Mouse (Mus musculus) kidney, adult 11 months (tissue): ENCODE results near the gene Pla1a.

Source experiments
- DNase-seq: peaks from one replicate; pipeline ENCODE4 v3.0.0; 2022

Gene Pla1a

DNA sequence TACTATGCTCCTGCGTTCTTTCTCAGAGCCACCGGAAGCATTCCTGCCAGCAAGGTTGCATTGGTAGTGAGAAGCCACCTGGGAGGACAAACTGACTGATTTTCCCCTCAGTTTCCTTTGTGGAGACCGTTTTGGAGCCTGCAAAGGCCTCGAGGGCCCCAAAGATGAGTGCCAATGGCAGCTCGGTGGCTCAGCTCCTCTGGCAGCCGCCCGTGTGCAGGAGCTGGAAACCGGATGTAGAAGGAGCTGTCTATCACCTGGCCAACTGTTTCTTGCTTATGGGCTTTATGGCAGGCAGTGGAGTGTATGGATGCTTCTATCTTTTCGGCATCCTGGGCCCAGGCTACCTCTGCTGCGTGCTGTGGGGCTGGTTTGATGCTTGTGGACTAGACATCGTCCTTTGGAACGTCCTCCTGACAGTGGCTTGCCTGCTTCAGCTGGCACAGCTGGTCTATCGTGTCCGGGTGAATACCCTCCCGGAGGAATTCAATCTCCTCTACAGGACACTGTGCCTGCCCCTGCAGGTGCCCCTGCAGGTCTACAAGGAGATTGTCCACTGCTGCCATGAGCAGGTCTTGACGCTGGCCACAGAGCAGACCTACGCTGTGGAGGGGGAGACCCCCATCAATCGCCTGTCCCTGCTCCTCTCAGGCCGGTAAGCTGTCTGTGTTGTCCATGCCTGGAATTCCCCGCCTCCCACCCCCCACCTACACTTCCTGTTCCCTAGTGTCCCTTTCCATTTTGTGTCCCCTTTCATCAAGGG lies 70.3 kb downstream of the Pla1a start:
- DNase-seq = no peak

DNA sequence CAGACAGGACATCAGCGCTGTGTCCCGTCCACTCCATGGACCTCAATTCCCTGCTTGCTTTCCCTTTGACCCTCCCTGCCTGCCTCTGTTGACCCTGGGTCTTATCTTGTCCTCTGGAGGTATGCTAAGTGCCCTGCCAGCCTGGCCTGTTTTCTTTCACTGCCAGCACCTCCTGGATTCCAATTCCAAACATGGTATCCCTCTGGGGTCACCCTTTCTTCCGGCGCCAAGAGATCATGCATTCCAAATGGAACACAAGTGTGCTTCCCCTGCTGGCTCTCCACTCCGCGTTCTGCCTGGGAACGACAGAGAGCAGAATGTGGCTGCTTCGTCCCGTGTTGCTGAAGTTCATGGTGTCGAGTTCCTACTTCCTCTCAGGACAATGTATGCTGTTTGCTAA lies 71.0 kb downstream of the Pla1a start, which contains the start of gene Popdc2:
TSS of gene Popdc2 (plus strand) at position 277 of the 400 bp plus-strand sequence.
- no peak for DNase-seq

DNA sequence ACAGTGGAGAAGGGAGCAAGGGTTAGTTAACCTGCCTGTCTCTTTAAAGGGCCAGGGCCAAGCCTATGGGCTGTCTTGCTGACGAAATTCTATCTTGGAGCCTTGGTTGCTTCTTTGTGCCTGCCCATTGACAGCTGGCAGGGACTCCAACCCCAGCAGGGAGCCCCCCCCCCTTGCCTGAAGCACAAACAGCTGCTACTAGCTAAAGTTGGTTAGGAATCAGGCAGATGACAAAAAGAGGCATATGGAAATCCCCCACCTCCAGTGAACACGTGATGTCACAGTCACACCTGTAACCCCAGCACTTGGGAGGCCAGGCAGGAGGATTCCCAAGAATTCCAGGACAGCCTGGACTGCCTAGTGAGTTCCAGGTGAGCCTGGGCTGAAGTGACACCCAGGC lies 72.6 kb downstream of the Pla1a start:
- DNase-seq = no peak

DNA sequence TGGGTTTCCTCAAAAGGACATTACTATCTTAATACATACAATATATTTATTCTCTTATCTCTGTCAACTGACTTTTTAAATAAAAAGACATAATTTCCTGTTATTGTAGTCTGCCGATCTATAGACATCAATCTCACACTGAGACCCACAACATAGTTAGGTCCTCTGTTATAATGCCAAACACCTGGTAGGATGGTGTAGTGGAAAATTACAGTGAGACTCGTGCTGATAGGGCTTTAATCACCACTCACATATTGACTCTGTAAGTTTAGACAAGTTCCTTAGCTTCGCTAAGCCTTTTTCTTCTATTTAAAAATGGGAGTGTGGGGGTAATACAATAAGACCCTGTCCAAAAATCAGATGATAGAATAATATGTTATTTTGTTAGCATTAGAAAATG lies 73.1 kb downstream of the Pla1a start:
- no peak for DNase-seq

DNA sequence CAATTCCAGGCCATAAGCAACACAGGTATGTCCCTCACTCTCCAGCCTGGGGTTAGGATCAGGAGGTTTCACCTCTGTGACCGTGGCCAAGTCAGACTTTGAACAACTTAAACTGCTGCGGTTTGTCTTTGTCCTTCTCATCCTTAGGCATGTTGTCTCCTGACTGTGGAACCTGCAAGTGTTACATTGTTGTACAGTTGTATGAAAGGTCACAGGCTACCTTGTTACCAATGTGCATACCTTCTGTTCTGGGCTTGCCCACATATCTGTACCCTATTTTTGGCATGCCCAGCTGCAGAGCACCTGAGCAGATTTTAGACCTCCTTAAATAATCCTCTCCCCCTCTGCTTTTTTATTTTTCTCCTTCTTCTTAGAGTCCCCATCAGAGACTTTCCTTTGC lies 73.7 kb downstream of the Pla1a start:
- DNase-seq = no peak

DNA sequence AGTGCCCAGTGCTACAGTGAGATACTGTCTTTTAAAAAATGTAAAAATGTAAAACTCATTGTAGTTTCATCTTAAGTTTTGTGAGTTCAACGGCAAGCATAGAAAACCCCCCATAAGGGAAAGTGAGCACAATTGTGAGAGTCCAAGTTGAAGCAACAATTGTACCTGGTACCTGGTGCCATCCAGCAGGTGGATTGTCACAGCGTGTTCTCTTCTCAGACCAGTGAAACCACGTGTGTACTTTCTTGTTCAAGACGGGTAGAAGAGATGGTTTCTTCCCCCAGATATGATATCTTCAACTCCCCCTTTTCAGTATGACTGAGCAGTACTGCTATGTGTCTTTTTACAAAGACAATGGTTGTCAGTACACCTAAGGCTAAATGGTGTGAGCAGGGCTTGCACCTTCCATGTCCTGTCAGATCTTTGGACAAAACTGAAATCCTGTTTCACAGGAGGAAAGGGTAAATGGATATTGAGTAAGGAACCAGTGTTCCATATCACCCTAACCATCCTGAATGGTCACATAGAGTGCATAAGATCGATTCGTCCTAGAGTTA lies 74.6 kb downstream of the Pla1a start:
- DNase-seq = no peak

DNA sequence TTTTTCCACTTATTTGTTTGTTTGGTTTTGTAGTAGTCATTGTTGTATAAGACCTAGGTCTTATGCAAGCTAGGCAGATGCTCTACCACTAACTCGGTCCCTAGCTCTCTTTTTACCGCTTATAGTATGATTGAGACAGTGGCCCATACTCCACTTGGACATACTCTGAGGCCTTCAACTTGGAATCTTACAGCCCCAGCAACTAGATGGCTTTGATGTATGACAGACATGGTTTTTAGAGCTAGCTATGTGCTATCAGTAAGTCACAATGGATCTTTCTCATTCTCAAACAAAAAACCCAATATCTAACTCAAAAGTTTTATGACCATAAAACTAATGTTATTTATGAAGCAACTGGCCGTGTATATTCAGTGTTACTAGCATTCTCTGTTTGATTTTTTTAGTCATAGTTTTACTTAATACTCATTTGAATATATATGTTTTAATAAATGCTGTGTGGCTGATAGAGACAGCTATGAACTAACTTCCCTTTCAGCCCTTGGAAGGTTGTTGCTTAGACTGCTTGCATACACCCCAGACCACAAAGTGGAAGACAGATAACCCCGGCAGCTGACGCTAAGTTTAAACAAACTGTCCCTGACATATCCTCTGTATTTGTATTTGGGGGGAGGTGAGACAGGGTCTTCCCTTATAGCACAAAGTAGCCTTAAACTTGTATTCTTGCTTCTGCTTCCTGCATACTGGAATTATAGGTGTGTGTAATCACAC lies 78.6 kb downstream of the Pla1a start:
- DNase-seq = no peak

DNA sequence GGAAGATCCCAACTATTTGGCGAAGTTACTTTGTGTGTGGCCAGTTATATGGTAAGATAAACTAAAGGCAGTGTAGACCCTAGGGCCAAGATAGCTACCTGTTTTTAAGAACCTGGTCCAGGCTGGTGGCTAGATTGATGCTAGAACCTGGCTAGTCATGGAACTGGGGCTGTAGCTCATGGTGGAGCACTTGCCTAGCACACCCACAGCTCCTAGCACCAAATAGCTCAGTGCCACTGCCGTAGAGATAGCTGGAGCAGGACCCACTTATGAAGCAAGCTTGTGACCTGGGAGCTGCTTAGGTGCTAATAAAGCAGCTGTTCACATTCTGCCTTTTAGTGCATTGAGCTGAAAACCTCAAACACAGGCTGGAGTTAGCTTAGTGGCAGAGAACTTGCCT lies 79.3 kb downstream of the Pla1a start:
- DNase-seq = no peak

DNA sequence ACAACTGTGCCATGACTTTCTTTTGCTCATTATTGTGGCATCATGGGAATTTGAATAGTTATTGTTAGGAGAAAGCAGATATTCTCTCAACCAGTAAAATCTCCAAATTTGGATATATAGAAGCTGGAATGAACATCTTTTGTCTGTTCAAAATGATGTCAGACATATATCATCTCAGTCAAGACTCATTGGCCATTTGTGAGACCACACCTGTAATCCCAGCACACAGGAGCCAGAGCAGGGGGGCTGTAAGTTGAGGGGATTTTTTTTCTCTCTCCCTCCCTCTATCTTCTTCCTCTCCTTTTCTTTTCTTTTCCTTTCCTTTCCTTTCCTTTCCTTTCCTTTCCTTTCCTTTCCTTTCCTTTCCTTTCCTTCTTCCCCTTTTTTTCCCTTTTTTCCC lies 80.1 kb downstream of the Pla1a start:
- no peak for DNase-seq

DNA sequence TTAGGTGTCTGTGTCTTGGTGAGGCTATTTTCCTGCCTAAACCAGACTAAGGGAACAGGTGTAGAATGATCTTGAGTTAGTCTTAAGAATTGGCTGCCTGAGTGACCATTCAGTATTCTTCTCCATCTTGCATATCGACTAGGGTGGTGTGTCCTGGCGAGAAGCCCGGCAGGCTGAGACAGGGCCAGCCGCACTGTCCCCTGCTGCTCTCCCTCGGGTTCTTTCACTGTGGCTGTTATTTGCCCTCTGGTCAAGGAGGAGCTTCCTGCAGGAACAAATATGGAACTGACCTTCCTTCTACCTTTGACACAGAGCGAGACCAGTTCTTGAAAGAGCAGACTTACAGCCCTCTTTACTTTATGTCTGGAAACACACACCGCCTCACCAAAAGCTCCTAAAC lies 80.9 kb downstream of the Pla1a start:
- peak; percentile 14 for DNase-seq

DNA sequence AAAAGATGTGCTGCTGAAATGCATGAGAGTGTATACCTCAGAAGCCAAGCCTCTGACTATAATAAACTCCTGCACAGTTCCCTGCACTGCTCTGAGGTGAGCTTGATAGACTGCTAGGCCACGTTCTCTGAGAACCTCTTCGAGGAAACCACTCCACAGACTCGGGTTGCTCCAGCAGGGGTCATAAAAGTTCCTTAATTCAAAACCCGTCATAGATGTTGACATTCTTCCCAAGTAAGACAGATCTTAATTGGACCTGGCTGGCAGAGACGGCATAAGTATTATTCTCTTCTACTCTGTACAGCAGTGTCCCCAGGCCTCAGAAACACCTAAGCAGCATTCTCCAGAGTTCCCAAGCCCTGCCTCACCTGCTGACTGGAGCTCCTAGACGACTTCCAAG lies 82.0 kb downstream of the Pla1a start:
- DNase-seq = no peak

DNA sequence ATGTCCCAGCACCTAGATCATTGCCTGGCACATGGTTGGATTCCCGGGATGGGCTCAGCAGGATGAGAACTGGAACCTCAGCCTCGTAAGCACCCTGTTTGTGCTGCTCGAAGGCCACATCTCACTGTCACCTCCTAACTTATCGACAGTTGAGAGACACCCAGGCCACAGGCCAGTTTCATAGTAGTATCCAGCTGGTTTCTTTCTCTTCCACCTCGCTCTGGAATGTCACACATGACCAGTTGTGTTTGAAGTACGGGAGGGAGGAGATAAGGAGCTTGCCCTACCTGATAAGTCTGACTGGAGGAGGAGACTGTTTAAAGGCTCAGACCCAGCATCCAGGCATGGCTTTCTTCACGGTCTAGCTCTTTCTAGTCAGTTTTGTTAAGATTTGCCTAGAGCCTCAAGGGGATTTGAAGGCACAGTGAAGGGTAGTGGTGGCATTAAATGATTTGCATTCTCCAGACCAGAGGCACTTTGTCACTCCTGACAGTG lies 82.5 kb downstream of the Pla1a start:
- no peak for DNase-seq

DNA sequence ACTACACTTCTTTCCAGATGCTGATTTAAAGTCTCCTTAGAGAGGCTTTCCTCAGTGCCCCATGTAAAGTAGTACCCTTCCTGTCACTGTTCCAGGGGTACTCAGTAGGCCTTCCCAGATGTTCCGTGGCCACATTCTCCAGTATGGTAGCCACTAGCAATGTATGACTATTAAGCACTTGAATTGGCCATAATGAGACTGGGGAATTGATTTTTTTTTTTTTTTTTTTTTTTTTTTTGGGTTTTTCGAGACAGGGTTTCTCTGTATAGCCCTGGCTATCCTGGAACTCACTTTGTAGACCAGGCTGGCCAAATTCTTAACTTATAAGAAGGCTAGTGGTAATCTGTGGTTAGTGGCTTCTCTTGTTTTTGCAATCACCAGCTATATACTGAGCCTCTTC lies 83.1 kb downstream of the Pla1a start:
- DNase-seq = no peak

DNA sequence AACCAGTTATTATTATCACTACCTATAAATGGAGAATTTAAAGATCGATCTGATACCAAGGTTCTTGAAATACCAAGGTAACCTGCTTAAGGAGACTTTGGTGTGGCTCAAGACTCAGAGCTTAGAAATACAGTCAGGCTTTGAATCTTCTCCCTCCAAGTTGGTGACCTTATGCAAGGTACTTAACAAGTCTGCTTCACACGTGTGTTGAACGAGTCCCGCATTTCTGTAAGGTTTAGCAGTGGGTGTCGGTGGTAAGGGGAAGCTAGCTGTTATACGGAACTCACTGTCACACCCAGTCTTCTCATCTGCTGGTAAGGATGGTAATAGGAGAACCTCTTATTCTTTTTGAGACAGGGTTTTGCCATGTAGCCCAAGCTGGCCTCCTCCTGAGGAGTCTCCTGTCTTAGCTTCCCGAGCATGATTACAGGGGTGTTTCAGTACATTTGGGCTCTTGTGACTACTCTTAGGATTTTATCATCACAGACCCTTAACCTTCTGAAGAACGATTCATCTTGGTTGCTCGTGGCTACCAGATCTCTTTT lies 84.7 kb downstream of the Pla1a start:
- DNase-seq = no peak

DNA sequence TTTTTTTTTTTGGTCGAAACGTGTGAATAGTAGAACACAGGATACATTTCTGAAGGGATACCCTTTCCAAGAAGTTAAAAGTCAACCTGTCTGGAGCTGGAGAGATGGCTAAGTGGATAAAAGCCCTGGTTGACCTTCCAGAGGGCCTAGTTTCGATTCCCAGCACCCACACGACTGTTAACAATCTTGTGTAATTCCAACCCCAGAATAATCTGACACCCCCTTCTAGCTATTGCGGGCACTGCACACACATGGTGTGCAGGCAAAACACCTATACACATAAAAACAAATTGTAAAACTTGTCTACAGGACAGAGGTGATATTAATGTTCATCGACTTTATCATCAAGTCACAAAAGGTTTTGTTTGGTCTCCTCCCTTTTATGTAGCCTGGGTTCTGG lies 85.4 kb downstream of the Pla1a start:
- DNase-seq = no peak

DNA sequence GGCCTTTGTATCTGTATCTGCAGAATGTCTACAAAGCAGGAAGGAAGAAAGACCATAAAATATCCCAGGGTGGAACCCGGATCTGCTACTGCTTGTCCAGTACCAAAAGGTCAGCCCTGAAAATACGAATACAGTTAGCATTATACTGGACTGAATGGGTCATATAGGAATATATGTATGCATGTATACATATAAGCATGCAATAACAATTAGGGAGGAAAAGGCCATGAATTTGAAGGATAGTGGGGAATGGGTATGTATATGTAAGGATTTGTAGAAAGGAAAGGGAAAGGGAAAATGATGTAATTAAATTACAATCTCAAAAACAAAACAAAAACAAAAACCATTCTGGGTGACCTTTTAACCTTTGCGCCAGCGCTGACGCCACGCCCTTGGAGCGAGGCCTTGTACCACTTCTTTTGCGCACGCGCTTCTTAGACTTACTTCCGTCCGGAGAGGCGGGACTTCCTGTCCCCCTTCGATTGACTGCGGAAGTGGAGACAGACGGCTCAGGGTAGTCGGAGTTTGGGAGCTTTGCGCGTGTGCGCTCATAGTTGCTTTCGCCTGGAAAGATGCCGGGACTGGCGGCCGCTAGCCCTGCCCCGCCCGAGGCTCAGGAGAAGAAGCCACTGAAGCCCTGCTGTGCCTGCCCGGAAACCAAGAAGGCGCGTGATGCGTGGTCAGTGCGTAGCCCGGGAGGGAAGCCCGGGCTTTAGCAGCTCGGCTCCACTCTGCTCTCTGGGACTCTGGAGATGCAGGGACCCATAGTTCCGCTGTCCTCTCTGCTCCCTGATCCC lies 86.2 kb downstream of the Pla1a start, which contains the start of the genes Cox17 and Gm21987:
TSS of gene Cox17 (plus strand) at position 463 of the 797 bp plus-strand sequence.
TSS of gene Gm21987 (plus strand) at position 512 of the 797 bp plus-strand sequence.
- DNase-seq = peak; percentile 96
